Mouse (Mus musculus): ENCODE measurements around the gene Nup35.

GRCm38 (mm10) chr2:80621921-80622320 is 4.9 kb downstream of the Nup35 start:
- TF ChIP-seq USF1 (IDR thresholded peaks at IDR 0.05; ENCODE audit: low read depth) = no peak
- TF ChIP-seq POLR2A (IDR thresholded peaks at IDR 0.05; ENCODE audit: insufficient read length, low read depth) = no peak
- TF ChIP-seq MAX (IDR thresholded peaks at IDR 0.05; ENCODE audit: low read depth) = no peak
- no peak for TF ChIP-seq TCF12 (IDR thresholded peaks at IDR 0.05; ENCODE audit: insufficient read depth, poor library complexity, severe bottlenecking)
- TF ChIP-seq MYOD1 (IDR thresholded peaks at IDR 0.05; ENCODE audit: control insufficient read depth in 1 of 3, insufficient read length in 2 of 3, low read depth in 2 of 3) = no peak

All from myocyte (in vitro differentiated cells).